Mouse (Mus musculus) small intestine, adult 2 months (tissue): ENCODE results near the gene Fam168a. TPM values are rescaled to one million over a fixed set of nuclear protein-coding genes. Genes with fewer than 3 reads are reported as not detected.

Source experiments
- H3K27ac ChIP-seq: fragments of 200-500 bp; 2 replicates; pipeline ENCODE4 v1.5.1; 2012; ENCODE audit warnings: low read depth, low read length, control low read depth, inconsistent platforms; ENCODE audit not compliant: insufficient read depth
- H3K27me3 ChIP-seq: fragments of 200-500 bp; 2 replicates; pipeline ENCODE4 v1.6.1; 2012; ENCODE audit warnings: mild to moderate bottlenecking, moderate library complexity, low read length, inconsistent platforms; ENCODE audit not compliant: control insufficient read depth, insufficient read depth
- H3K36me3 ChIP-seq: fragments of 200-500 bp; 2 replicates; pipeline ENCODE4 v1.6.1; 2012; ENCODE audit warnings: mild to moderate bottlenecking, low read length, control low read depth, inconsistent platforms; ENCODE audit not compliant: control insufficient read depth, insufficient read depth
- H3K4me1 ChIP-seq: fragments of 200-500 bp; 2 replicates; pipeline ENCODE4 v1.6.1; 2012; ENCODE audit warnings: low read length, inconsistent platforms, mixed read lengths; ENCODE audit not compliant: control insufficient read depth, insufficient read depth, insufficient read length
- H3K4me3 ChIP-seq: fragments of 200-500 bp; 2 replicates; pipeline ENCODE4 v1.5.1; 2012; ENCODE audit warnings: low read depth, mild to moderate bottlenecking, control low read depth, inconsistent platforms, low read length, moderate library complexity
- CTCF ChIP-seq: fragments of 200-500 bp; IDR thresholded peaks from 2 replicates; pipeline ENCODE4 v1.5.1; 2012; ENCODE audit warnings: low read depth, mild to moderate bottlenecking, control low read depth, inconsistent platforms, low read length, moderate library complexity, mixed read lengths; ENCODE audit not compliant: insufficient replicate concordance, insufficient read length; ENCODE audit errors: extremely low read depth
- POLR2A ChIP-seq: fragments of 200-500 bp; IDR thresholded peaks from 2 replicates; pipeline ENCODE4 v1.6.1; 2012; ENCODE audit warnings: low read depth, mild to moderate bottlenecking, control low read depth, inconsistent platforms, low read length, moderate library complexity
- WGBS: fragments of 180-500 bp; shearing (Covaris S2); methylation state at CpG from one replicate; pipeline ENCODE4 v1.1.7; 2018; 5-methylcytosine and 5-hydroxymethylcytosine counted together
- polyA plus RNA-seq: library from polyadenylated mRNA; depleted of rRNA; stranded (reverse); fragments of >200 nt; gene quantifications from 2 replicates; pipeline ENCODE4 v1.2.3, GENCODE M21; 2012

Gene Fam168a
- polyA plus RNA-seq, 1 experiment, result 43.9 TPM

- WGBS, result 68% methylated on average over 7 of the region's 7 CpGs
- no peak for TF ChIP-seq CTCF
- TF ChIP-seq POLR2A, result no peak
- no peaks in the 10 kb centered on the region for H3K4me1 ChIP-seq
- H3K27me3 ChIP-seq, result no peaks in the 10 kb centered on the region
- H3K27ac ChIP-seq, result no peak overlapping the region
- no peak overlapping the region for H3K4me3 ChIP-seq
- H3K36me3 ChIP-seq, result no peaks in the 10 kb centered on the region
These were observed 73.8 kb downstream of the Fam168a start for GRCm38 (mm10) chr7:100780192-100780591.

- no peak overlapping the region for H3K27ac ChIP-seq
- TF ChIP-seq CTCF, result no peak
- H3K27me3 ChIP-seq, result no peaks in the 10 kb centered on the region
- H3K4me1 ChIP-seq, result no peaks in the 10 kb centered on the region
- 68% methylated on average over 2 of the region's 2 CpGs for WGBS
- no peak overlapping the region for H3K4me3 ChIP-seq
- H3K36me3 ChIP-seq, result no peaks in the 10 kb centered on the region
These were observed 78.2 kb downstream of the Fam168a start for GRCm38 (mm10) chr7:100784650-100785049.

- TF ChIP-seq CTCF (no peak), POLR2A (no peak)
- no peaks in the 10 kb centered on the region for H3K27me3 ChIP-seq
- no peaks in the 10 kb centered on the region for H3K4me1 ChIP-seq
- no peak overlapping the region for H3K4me3 ChIP-seq
- WGBS, result 76% methylated on average over 4 of the region's 4 CpGs
- H3K27ac ChIP-seq, result no peak overlapping the region
- H3K36me3 ChIP-seq, result no peaks in the 10 kb centered on the region
These were observed 79.0 kb downstream of the Fam168a start for GRCm38 (mm10) chr7:100785426-100785825.

- Histone ChIP-seq H3K27me3 (no peaks in the 10 kb centered on the region), H3K4me1 (no peaks in the 10 kb centered on the region), H3K4me3 (no peak overlapping the region), H3K36me3 (no peaks in the 10 kb centered on the region), H3K27ac (no peak overlapping the region)
- WGBS, result 65% methylated on average over 1 of the region's 1 CpGs
- TF ChIP-seq POLR2A (no peak), CTCF (no peak)
These were observed 79.6 kb downstream of the Fam168a start for GRCm38 (mm10) chr7:100786078-100786477.

- Histone ChIP-seq H3K27ac (no peak overlapping the region), H3K36me3 (no peaks in the 10 kb centered on the region), H3K27me3 (no peaks in the 10 kb centered on the region), H3K4me3 (no peak overlapping the region), H3K4me1 (no peaks in the 10 kb centered on the region)
- TF ChIP-seq POLR2A, result no peak
- no peak for TF ChIP-seq CTCF
- 73% methylated on average over 1 of the region's 1 CpGs for WGBS
These were observed 81.9 kb downstream of the Fam168a start for GRCm38 (mm10) chr7:100788291-100788690.

- TF ChIP-seq CTCF (no peak), POLR2A (no peak)
- Histone ChIP-seq H3K27ac (no peak overlapping the region), H3K4me3 (no peak overlapping the region), H3K27me3 (no peaks in the 10 kb centered on the region), H3K4me1 (no peaks in the 10 kb centered on the region), H3K36me3 (no peaks in the 10 kb centered on the region)
- 15% methylated on average over 3 of the region's 3 CpGs for WGBS
These were observed 92.4 kb downstream of the Fam168a start for GRCm38 (mm10) chr7:100798810-100799209.

GRCm38 (mm10) chr7:100805391-100805790 lies 99.0 kb downstream of the Fam168a start:
- no peak overlapping the region for H3K27ac ChIP-seq
- 88% methylated on average over 2 of the region's 2 CpGs for WGBS
- no peaks in the 10 kb centered on the region for H3K4me1 ChIP-seq
- TF ChIP-seq CTCF (no peak), POLR2A (no peak)
- no peaks in the 10 kb centered on the region for H3K36me3 ChIP-seq
- no peaks in the 10 kb centered on the region for H3K27me3 ChIP-seq
- no peak overlapping the region for H3K4me3 ChIP-seq

- Histone ChIP-seq H3K4me3 (no peak overlapping the region), H3K27ac (no peak overlapping the region), H3K36me3 (no peaks in the 10 kb centered on the region), H3K4me1 (no peaks in the 10 kb centered on the region), H3K27me3 (no peaks in the 10 kb centered on the region)
- 86% methylated on average over 5 of the region's 5 CpGs for WGBS
- TF ChIP-seq POLR2A, result no peak
- no peak for TF ChIP-seq CTCF
These were observed 105.5 kb downstream of the Fam168a start for GRCm38 (mm10) chr7:100811912-100812311.
